Mouse (Mus musculus): ENCODE data around the gene Nol12.

DNA sequence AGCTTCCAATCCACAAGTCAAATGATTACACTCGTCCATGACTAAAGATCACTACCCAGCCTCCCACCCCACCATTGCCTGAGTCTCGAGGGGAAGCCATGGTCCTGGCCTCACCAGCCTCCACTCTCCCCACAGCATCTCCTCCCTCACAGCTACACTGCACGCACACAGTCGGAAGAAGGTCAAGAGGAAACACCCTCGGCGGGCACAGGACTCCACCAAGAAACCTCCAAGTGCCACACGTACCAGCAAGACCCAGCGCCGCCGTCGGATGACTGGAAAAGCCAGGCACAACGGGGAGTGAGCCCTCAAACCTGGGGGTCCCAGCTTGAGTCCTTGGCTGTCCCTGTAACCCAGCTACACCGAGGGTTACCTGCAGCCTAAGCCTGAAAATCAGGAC, 5.6 kb downstream of the Nol12 start:
- TF ChIP-seq POLR2A (IDR thresholded peaks at IDR 0.05; ENCODE audit: borderline replicate concordance, extremely low read depth, insufficient read depth, insufficient read length, poor library complexity, severe bottlenecking) = no peak
- TF ChIP-seq CTCF (IDR thresholded peaks at IDR 0.05; ENCODE audit: borderline replicate concordance, extremely low read depth, insufficient read depth, insufficient read length) = no peak
